Mouse (Mus musculus): ENCODE measurements at regions not wholly inside any gene's neighbourhood (a gene's known extent, or its start where the extent isn't known, plus 50 kb on each side); places are given as distances from the start of the nearest gene placed in this dataset.
"Not testable (repeated sequence)": the region's sequence is repeated elsewhere in the genome, so short reads cannot be mapped to it uniquely, and the experiment has no call there.

DNA sequence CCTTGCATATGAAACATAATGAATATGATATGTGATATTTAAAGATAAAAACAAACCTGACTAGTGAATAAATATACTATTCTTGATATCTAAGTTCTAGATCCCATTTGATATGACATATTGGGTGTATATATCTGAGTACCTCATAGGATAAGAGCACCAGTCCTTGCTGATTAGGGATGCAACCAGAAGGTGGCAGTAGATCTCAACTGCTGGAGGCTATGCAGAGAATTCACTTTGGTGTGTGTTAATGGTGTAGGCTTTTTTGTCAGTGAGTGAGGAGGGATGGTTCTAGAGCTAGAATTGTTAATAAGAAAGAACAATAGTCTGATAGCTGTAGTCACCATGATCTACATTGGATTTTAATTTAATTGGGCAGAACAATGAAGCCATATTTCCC, 639.6 kb downstream of the Dad1 start:
- no peak for DNase-seq (ENCODE audit: low spot score)

GRCm38 (mm10) chr14:53599299-53599698, 654.6 kb downstream of the Dad1 start:
- not testable (repeated sequence) for H3K36me3 ChIP-seq (replicated peaks; ENCODE audit: control insufficient read depth, insufficient read depth, low read length); H3K9me3 ChIP-seq (replicated peaks; ENCODE audit: control insufficient read depth, low read length); H3K4me1 ChIP-seq (ENCODE audit: control insufficient read depth, insufficient read depth); ATAC-seq (ENCODE audit: insufficient read depth, low read depth); DNase-seq (ENCODE audit: low spot score); H3K4me3 ChIP-seq (ENCODE audit: low read depth, low read length); H3K9ac ChIP-seq (replicated peaks; ENCODE audit: low read depth, low read length); H3K27ac ChIP-seq (ENCODE audit: low read depth); H3K27me3 ChIP-seq (ENCODE audit: control insufficient read depth, insufficient read depth, low read length); H3K4me2 ChIP-seq (ENCODE audit: low read depth, low read length)
- 44% methylated on average over 3 of the region's 3 CpGs for WGBS

More for the DNA sequence above, 639.6 kb downstream of the Dad1 start:
- ATAC-seq (ENCODE audit: insufficient read depth, low read depth): no peak
- Histone ChIP-seq H3K9me3 (replicated peaks; ENCODE audit: control insufficient read depth, low read length) (no peaks in the 10 kb centered on the region), H3K4me3 (ENCODE audit: low read depth, low read length) (no peak overlapping the region), H3K4me2 (ENCODE audit: low read depth, low read length) (no peak overlapping the region), H3K36me3 (replicated peaks; ENCODE audit: control insufficient read depth, insufficient read depth, low read length) (no peaks in the 10 kb centered on the region), H3K9ac (replicated peaks; ENCODE audit: low read depth, low read length) (no peak overlapping the region), H3K4me1 (ENCODE audit: control insufficient read depth, insufficient read depth) (no peaks in the 10 kb centered on the region), H3K27ac (ENCODE audit: low read depth) (no peak overlapping the region), H3K27me3 (ENCODE audit: control insufficient read depth, insufficient read depth, low read length) (no peaks in the 10 kb centered on the region)
- TF ChIP-seq EP300 (IDR thresholded peaks at IDR 0.05; ENCODE audit: low read depth) (no peak), CTCF (IDR thresholded peaks at IDR 0.05; ENCODE audit: low read depth) (peak; percentile 34)

DNA sequence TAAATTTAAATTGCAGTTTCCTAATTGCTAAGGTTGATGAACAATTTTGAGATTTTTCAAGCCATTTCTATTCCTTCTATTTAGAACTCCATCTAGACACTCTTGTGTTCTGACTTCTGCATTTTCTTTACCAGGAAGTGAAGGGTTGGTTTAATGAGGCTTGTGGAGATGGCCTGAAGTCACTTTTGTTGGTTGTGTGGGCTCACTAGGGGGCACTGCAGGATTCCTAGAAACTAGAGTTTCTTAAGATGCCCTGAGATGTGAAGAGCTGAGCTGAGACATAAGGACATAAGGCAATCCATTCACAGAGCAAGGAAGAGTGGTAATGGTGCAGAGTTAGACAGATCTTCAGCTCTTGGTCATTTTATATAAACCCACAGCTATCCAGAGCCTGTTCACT, 656.6 kb downstream of the Dad1 start:
- not testable (repeated sequence) for H3K4me1 ChIP-seq (ENCODE audit: control insufficient read depth, insufficient read depth); H3K36me3 ChIP-seq (replicated peaks; ENCODE audit: control insufficient read depth, insufficient read depth, low read length); H3K9ac ChIP-seq (replicated peaks; ENCODE audit: low read depth, low read length); H3K4me3 ChIP-seq (ENCODE audit: low read depth, low read length); DNase-seq (ENCODE audit: low spot score); H3K4me2 ChIP-seq (ENCODE audit: low read depth, low read length); H3K9me3 ChIP-seq (replicated peaks; ENCODE audit: control insufficient read depth, low read length); ATAC-seq (ENCODE audit: insufficient read depth, low read depth); H3K27me3 ChIP-seq (ENCODE audit: control insufficient read depth, insufficient read depth, low read length); H3K27ac ChIP-seq (ENCODE audit: low read depth)

DNA sequence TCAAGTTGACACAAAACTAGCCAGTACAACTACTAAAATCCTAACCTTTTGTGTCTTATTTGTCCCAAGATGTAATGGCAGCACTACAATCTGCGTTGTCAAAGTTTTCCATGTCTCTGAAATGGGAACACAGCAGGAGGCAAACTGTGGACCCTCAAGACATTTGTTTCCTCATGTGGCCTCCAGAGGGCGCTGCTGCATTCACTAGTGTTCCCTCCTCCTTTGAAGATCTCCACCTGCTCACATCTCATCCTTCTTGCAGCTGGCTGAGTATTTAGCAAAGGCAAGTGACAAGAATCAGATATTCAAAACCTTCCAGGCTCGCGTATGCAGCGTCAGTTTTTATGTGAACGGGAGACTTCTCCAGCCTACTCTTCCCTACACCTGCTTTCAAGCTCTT, 663.3 kb downstream of the Dad1 start:
- H3K4me2 ChIP-seq (ENCODE audit: low read depth, low read length); H3K4me1 ChIP-seq (ENCODE audit: control insufficient read depth, insufficient read depth); H3K9me3 ChIP-seq (replicated peaks; ENCODE audit: control insufficient read depth, low read length); DNase-seq (ENCODE audit: low spot score); H3K27ac ChIP-seq (ENCODE audit: low read depth); ATAC-seq (ENCODE audit: insufficient read depth, low read depth); H3K36me3 ChIP-seq (replicated peaks; ENCODE audit: control insufficient read depth, insufficient read depth, low read length); H3K9ac ChIP-seq (replicated peaks; ENCODE audit: low read depth, low read length); H3K4me3 ChIP-seq (ENCODE audit: low read depth, low read length); H3K27me3 ChIP-seq (ENCODE audit: control insufficient read depth, insufficient read depth, low read length): not testable (repeated sequence)
- WGBS: 32% methylated on average over 6 of the region's 6 CpGs
- TF ChIP-seq CTCF (IDR thresholded peaks at IDR 0.05; ENCODE audit: low read depth): peak; percentile 6; the same call in 1 of the 2 replicates

- H3K27ac ChIP-seq (ENCODE audit: low read depth); ATAC-seq (ENCODE audit: insufficient read depth, low read depth): not testable (repeated sequence)
- 81% methylated on average over 6 of the region's 6 CpGs for WGBS
These were observed 671.4 kb downstream of the Dad1 start for GRCm38 (mm10) chr14:53582528-53582927.

GRCm38 (mm10) chr14:53581734-53582133, 672.2 kb downstream of the Dad1 start:
- not testable (repeated sequence) for H3K27ac ChIP-seq (ENCODE audit: low read depth); H3K4me1 ChIP-seq (ENCODE audit: control insufficient read depth, insufficient read depth); H3K9ac ChIP-seq (replicated peaks; ENCODE audit: low read depth, low read length); H3K27me3 ChIP-seq (ENCODE audit: control insufficient read depth, insufficient read depth, low read length); H3K4me2 ChIP-seq (ENCODE audit: low read depth, low read length); DNase-seq (ENCODE audit: low spot score); H3K9me3 ChIP-seq (replicated peaks; ENCODE audit: control insufficient read depth, low read length); ATAC-seq (ENCODE audit: insufficient read depth, low read depth); H3K4me3 ChIP-seq (ENCODE audit: low read depth, low read length); H3K36me3 ChIP-seq (replicated peaks; ENCODE audit: control insufficient read depth, insufficient read depth, low read length)
- WGBS: 40% methylated on average over 3 of the region's 3 CpGs

More at GRCm38 (mm10) chr14:53582528-53582927, 671.4 kb downstream of the Dad1 start:
- H3K9ac ChIP-seq (replicated peaks; ENCODE audit: low read depth, low read length); H3K4me3 ChIP-seq (ENCODE audit: low read depth, low read length); DNase-seq (ENCODE audit: low spot score); H3K27me3 ChIP-seq (ENCODE audit: control insufficient read depth, insufficient read depth, low read length); H3K36me3 ChIP-seq (replicated peaks; ENCODE audit: control insufficient read depth, insufficient read depth, low read length); H3K4me1 ChIP-seq (ENCODE audit: control insufficient read depth, insufficient read depth); H3K9me3 ChIP-seq (replicated peaks; ENCODE audit: control insufficient read depth, low read length); H3K4me2 ChIP-seq (ENCODE audit: low read depth, low read length): not testable (repeated sequence)

DNA sequence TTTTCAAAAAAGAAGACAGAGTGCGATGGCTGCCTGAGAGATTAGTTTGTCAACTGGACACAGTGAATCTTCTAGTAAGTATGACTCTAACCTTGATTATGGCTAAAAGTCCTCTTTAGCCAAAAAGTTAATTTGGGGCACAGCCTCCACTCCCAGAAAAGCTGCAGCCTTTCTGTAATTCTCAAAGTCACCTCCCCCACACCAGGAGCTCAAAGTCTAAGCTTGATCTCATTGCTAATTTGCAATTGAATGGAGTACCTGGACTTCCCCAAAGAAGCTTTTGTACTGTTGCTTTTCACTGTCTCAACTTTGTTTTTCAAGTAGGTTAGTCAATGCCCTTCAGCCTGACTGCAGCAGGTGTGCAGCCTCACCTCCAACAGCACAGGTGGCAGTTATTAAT, 677.0 kb downstream of the Dad1 start:
- not testable (repeated sequence) for H3K4me2 ChIP-seq (ENCODE audit: low read depth, low read length); H3K9ac ChIP-seq (replicated peaks; ENCODE audit: low read depth, low read length); H3K9me3 ChIP-seq (replicated peaks; ENCODE audit: control insufficient read depth, low read length); H3K36me3 ChIP-seq (replicated peaks; ENCODE audit: control insufficient read depth, insufficient read depth, low read length); H3K27me3 ChIP-seq (ENCODE audit: control insufficient read depth, insufficient read depth, low read length); DNase-seq (ENCODE audit: low spot score); ATAC-seq (ENCODE audit: insufficient read depth, low read depth); H3K4me3 ChIP-seq (ENCODE audit: low read depth, low read length); H3K27ac ChIP-seq (ENCODE audit: low read depth); H3K4me1 ChIP-seq (ENCODE audit: control insufficient read depth, insufficient read depth)
- WGBS: 82% methylated on average over 1 of the region's 1 CpGs

DNA sequence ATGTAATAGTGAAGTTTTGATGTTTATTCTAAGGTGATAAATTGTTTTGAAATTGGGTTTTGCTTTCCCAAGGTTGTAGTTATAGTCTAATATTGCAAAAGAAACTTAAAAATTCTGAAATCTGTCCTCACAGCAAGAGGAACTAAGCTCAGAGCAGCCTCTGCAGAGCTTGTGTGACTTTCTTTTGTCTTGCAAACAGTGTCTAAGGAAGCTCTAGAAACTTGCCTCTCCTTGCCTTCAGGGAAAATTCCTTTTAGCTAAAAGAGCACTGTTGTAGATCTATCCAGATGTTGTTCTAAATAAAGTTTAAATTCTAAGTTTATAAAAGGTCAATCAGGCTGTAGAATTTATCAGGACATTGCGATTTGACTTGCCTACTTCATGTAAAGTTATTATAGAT, 681.2 kb downstream of the Dad1 start:
- 58% methylated on average over 1 of the region's 1 CpGs for WGBS
- H3K27me3 ChIP-seq (ENCODE audit: control insufficient read depth, insufficient read depth, low read length); H3K4me1 ChIP-seq (ENCODE audit: control insufficient read depth, insufficient read depth); H3K4me2 ChIP-seq (ENCODE audit: low read depth, low read length); DNase-seq (ENCODE audit: low spot score); H3K9ac ChIP-seq (replicated peaks; ENCODE audit: low read depth, low read length); H3K27ac ChIP-seq (ENCODE audit: low read depth); ATAC-seq (ENCODE audit: insufficient read depth, low read depth); H3K36me3 ChIP-seq (replicated peaks; ENCODE audit: control insufficient read depth, insufficient read depth, low read length); H3K4me3 ChIP-seq (ENCODE audit: low read depth, low read length); H3K9me3 ChIP-seq (replicated peaks; ENCODE audit: control insufficient read depth, low read length): not testable (repeated sequence)

All from heart, postnatal 0 days (tissue).